Mouse (Mus musculus) stomach, embryonic 16.5 days (tissue): ENCODE measurements at regions not wholly inside any gene's neighbourhood (a gene's known extent, or its start where the extent isn't known, plus 50 kb on each side); places are given as distances from the start of the nearest gene placed in this dataset.
"Not testable (repeated sequence)": the region's sequence is repeated elsewhere in the genome, so short reads cannot be mapped to it uniquely, and the experiment has no call there.

Experiments
- ATAC-seq: fragments of 200-750 bp; cut with Nextera tagmentation; 2 replicates; pipeline ENCODE4 v1.8.0; 2017; ENCODE audit warnings: moderate number of reproducible peaks, moderate TSS enrichment; ENCODE audit not compliant: insufficient read depth, low FRiP score
- H3K27ac ChIP-seq: fragments of 300-500 bp; sonication (generic); 2 replicates; pipeline ENCODE4 v1.5.1; 2014; ENCODE audit warnings: low read length
- H3K27me3 ChIP-seq: fragments of 300-500 bp; sonication (generic); 2 replicates; pipeline ENCODE4 v1.6.1; 2014; ENCODE audit warnings: low read length, control low read depth, mixed read lengths; ENCODE audit not compliant: control insufficient read depth, insufficient read depth
- H3K36me3 ChIP-seq: fragments of 300-500 bp; sonication (generic); 2 replicates; pipeline ENCODE4 v1.6.1; 2014; ENCODE audit warnings: low read length; ENCODE audit not compliant: control insufficient read depth, insufficient read depth
- H3K4me1 ChIP-seq: fragments of 300-500 bp; sonication (generic); 2 replicates; pipeline ENCODE4 v1.6.1; 2014; ENCODE audit warnings: low read length, control low read depth, mixed read lengths; ENCODE audit not compliant: control insufficient read depth, insufficient read depth
- H3K4me2 ChIP-seq: fragments of 300-500 bp; sonication (generic); 2 replicates; pipeline ENCODE4 v1.6.1; 2014; ENCODE audit warnings: low read depth, low read length, mixed read lengths
- H3K4me3 ChIP-seq: fragments of 300-500 bp; sonication (generic); replicated peaks from 2 replicates; pipeline ENCODE4 v1.5.1; 2014; ENCODE audit warnings: mild to moderate bottlenecking, low read length
- H3K9ac ChIP-seq: fragments of 300-500 bp; sonication (generic); 2 replicates; pipeline ENCODE4 v1.6.1; 2014; ENCODE audit warnings: low read length
- H3K9me3 ChIP-seq: fragments of 300-500 bp; sonication (generic); replicated peaks from 2 replicates; pipeline ENCODE4 v1.6.1; 2016; ENCODE audit warnings: low read length, control low read depth; ENCODE audit not compliant: control insufficient read depth
- WGBS: fragments of 180-500 bp; shearing (Covaris S2); extraction: QIAGEN DNeasy Blood & Tissue Kit; methylation state at CpG from one replicate; pipeline ENCODE4 v1.1.7; 2014; 5-methylcytosine and 5-hydroxymethylcytosine counted together

DNA sequence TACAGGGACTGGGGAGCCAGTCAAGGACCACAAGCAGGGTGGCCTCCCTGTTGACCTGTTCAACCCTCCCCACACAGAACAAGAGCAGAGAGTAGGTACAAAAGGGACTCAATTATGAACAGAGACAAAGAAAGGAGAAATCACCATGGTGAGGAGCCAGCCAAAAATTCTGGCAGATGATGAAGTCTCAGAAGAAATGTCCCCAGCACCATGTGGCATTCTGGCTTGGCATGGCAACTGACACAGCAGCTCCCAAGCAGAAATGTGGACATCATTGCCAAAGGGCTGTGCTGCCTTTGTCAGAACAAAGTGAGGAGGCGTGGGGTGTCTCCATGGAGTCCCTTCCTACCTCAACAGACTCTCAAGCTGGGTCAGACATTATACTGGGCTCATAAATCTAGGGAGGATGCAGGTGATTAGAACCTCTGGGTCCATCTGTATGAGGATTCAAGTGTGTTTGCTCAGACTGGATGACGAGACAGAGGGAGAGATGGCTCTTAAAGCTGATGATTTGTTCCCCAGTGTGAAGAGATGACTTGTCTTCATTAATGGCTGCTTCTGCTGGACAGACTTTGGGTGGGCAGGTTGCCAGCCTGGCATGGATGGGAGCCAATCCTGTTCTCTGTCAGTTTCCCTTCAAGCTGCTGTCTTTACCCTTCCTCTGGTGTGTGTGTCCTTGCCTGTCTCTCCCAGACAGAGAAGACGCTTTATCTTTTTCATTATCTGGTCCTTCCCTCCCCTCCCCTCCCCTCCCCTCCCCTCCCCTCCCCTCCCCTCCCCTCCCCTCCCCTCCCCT, 120.5 kb upstream of the Fhl2 start:
- WGBS = 75% methylated on average over 3 of the region's 3 CpGs
- no peaks in the 10 kb centered on the region for H3K36me3 ChIP-seq
- ATAC-seq = no peak
- no peaks in the 10 kb centered on the region for H3K9me3 ChIP-seq
- H3K9ac ChIP-seq = no peak overlapping the region
- no peaks in the 10 kb centered on the region for H3K27me3 ChIP-seq
- H3K4me3 ChIP-seq = no peak overlapping the region
- H3K27ac ChIP-seq = no peak overlapping the region
- no peak overlapping the region for H3K4me2 ChIP-seq
- no peaks in the 10 kb centered on the region for H3K4me1 ChIP-seq

DNA sequence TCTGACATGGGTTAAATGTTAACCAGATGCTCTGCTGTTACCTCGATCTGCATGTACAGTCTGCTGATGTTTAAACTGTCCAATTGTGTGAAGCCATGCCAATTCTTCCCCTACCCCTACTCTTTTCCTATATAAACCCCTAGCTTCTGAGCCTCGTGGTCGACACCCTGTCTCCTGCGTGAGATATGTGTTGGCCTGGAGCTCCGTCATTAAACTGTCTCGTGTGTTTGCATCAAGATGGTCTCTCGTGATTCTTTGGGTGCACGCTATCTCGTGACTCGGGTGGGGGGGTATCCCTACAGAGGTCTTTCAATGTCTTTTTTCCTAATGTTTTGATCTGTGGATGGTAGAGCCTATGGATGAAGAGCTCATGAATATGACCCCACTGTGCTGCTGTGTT, 110.9 kb upstream of the Nck2 start:
- not testable (repeated sequence) for ATAC-seq, H3K27ac ChIP-seq, H3K9me3 ChIP-seq, H3K4me3 ChIP-seq, H3K36me3 ChIP-seq, H3K4me1 ChIP-seq, H3K9ac ChIP-seq, H3K27me3 ChIP-seq, H3K4me2 ChIP-seq
- WGBS = 95% methylated on average over 10 of the region's 10 CpGs

DNA sequence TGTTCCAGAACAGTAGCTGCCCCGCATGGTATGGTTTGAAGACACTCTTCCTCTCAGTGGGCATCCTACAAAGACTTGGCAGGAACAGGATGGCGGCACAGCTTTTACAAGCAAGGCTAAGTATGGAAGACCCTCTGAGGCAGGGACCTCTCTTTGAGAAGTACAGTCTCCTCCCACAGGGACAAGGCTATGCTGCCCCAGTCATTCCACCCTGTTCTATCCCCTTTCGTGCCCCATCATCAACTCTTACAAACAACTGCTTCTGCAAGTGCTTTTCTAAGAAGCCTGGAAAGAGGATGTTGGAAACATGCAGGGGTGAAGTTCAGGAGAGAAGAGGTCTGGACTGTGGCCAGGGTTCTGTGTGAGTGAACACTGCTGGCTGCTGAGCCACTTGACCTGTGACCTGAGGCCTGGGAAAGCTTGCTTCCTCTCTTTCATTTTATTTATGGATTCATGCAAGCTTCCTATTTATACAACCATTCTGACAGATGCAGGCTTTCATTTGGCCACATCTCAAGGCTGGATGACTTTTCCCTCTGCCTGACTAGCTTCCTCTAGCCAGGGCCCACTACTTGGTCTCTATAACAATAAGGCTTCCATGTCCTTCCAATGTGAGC, 107.1 kb upstream of the Nck2 start:
- H3K27ac ChIP-seq = peak overlapping the region; percentile 64
- no peaks in the 10 kb centered on the region for H3K4me1 ChIP-seq
- no peak overlapping the region for H3K4me3 ChIP-seq
- H3K36me3 ChIP-seq = no peaks in the 10 kb centered on the region
- H3K9me3 ChIP-seq = peaks cover 4% of the 10 kb centered on the region; the same call in 1 of the 2 replicates
- no peak overlapping the region for H3K9ac ChIP-seq
- no peaks in the 10 kb centered on the region for H3K27me3 ChIP-seq
- WGBS = 76% methylated on average over 3 of the region's 3 CpGs
- H3K4me2 ChIP-seq = no peak overlapping the region
- peak; percentile 79 for ATAC-seq

- 42% methylated on average over 6 of the region's 6 CpGs for WGBS
- ATAC-seq = peak; percentile 23; the same call in 1 of the 2 replicates
- Histone ChIP-seq H3K4me3 (no peak overlapping the region), H3K4me1 (no peaks in the 10 kb centered on the region), H3K27ac (peak overlapping the region; percentile 64), H3K4me2 (no peak overlapping the region), H3K9me3 (peaks cover 4% of the 10 kb centered on the region; the same call in 1 of the 2 replicates), H3K36me3 (no peaks in the 10 kb centered on the region), H3K27me3 (no peaks in the 10 kb centered on the region), H3K9ac (no peak overlapping the region)
Measured at GRCm38 (mm10) chr1:43338096-43338915, 106.1 kb upstream of the Nck2 start.

GRCm38 (mm10) chr1:43342848-43343247, 101.5 kb upstream of the Nck2 start:
- ATAC-seq = no peak

DNA sequence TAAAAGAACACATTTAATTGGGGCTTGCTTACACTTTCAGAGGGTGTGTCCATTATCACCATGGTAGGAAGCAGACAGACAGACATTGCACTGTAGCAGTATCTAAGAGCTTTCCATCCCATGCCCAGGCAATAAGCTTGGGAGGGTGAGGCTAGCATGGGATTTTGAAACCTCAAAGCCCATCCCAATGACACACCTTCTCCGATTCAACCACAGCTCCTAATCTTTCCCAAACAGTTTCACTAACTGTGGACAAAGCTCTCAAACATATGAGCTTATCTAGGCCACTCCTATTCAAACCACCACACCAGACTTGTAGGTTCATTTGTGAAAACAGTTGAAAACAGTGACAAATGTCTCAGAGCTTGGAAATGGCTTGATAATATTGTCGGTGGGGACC, 101.0 kb upstream of the Nck2 start:
- Histone ChIP-seq H3K9ac (no peak overlapping the region), H3K27ac (no peak overlapping the region), H3K4me1 (no peaks in the 10 kb centered on the region), H3K4me3 (no peak overlapping the region), H3K27me3 (no peaks in the 10 kb centered on the region), H3K4me2 (no peak overlapping the region), H3K9me3 (no peaks in the 10 kb centered on the region), H3K36me3 (no peaks in the 10 kb centered on the region)
- ATAC-seq = peak; percentile 29; the same call in 1 of the 2 replicates
- WGBS = 68% methylated on average over 2 of the region's 2 CpGs

More at GRCm38 (mm10) chr1:43342848-43343247, 101.5 kb upstream of the Nck2 start:
- H3K27ac ChIP-seq = no peak overlapping the region
- H3K9me3 ChIP-seq = no peaks in the 10 kb centered on the region
- 77% methylated on average over 2 of the region's 2 CpGs for WGBS
- H3K36me3 ChIP-seq = no peaks in the 10 kb centered on the region
- no peak overlapping the region for H3K9ac ChIP-seq
- no peaks in the 10 kb centered on the region for H3K4me1 ChIP-seq
- no peak overlapping the region for H3K4me3 ChIP-seq
- H3K4me2 ChIP-seq = no peak overlapping the region
- H3K27me3 ChIP-seq = no peaks in the 10 kb centered on the region

- Histone ChIP-seq H3K27ac (no peak overlapping the region), H3K4me1 (no peaks in the 10 kb centered on the region), H3K9me3 (no peaks in the 10 kb centered on the region), H3K4me3 (no peak overlapping the region), H3K9ac (no peak overlapping the region), H3K27me3 (no peaks in the 10 kb centered on the region), H3K4me2 (no peak overlapping the region), H3K36me3 (no peaks in the 10 kb centered on the region)
- 82% methylated on average over 5 of the region's 5 CpGs for WGBS
- ATAC-seq = no peak
Measured at GRCm38 (mm10) chr1:43344001-43344400, 100.4 kb upstream of the Nck2 start.

- Histone ChIP-seq H3K4me3 (no peak overlapping the region), H3K4me2 (no peak overlapping the region), H3K9ac (no peak overlapping the region), H3K27me3 (no peaks in the 10 kb centered on the region), H3K36me3 (no peaks in the 10 kb centered on the region), H3K9me3 (no peaks in the 10 kb centered on the region), H3K4me1 (no peaks in the 10 kb centered on the region), H3K27ac (no peak overlapping the region)
- no peak for ATAC-seq
- WGBS = 83% methylated on average over 4 of the region's 4 CpGs
Measured at GRCm38 (mm10) chr1:43347152-43347551, 97.2 kb upstream of the Nck2 start.

DNA sequence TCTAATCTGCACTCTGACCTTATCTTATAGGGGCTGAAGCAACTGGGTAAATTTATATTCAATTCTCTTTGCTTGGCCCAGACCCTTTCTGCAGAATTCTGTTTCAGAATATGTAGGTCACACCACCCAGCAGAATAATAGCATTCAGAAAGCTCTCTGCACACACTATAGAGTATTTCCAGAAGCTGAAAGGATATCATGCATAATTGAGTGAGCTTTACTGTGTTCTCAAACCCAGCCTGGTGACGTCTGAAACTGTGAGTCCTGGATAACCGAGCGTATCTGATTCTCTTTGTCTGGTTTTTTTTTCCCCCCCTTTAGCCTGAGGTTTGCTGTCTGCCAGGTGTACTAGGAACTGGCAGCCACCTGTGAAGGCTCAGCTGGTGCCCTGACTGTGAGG, 94.4 kb upstream of the Nck2 start:
- no peaks in the 10 kb centered on the region for H3K9me3 ChIP-seq
- ATAC-seq = no peak
- H3K4me2 ChIP-seq = no peak overlapping the region
- no peak overlapping the region for H3K4me3 ChIP-seq
- H3K36me3 ChIP-seq = no peaks in the 10 kb centered on the region
- no peaks in the 10 kb centered on the region for H3K4me1 ChIP-seq
- H3K9ac ChIP-seq = no peak overlapping the region
- no peaks in the 10 kb centered on the region for H3K27me3 ChIP-seq
- H3K27ac ChIP-seq = no peak overlapping the region
- WGBS = 77% methylated on average over 3 of the region's 3 CpGs
